Mouse (Mus musculus) G1E-ER4 (cell line): Measurements from ENCODE around the gene Gm19426. TPM values are rescaled to one million over a fixed set of nuclear protein-coding genes. Genes with fewer than 3 reads are reported as not detected.

Experiments
- GATA1 ChIP-seq: IDR thresholded peaks from one replicate; pipeline ENCODE4 v1.8.0; 2012; ENCODE audit warnings: low read length, inconsistent platforms
- polyA plus RNA-seq: library from polyadenylated mRNA; stranded (reverse); fragments of >175 nt; gene quantifications from 2 replicates; pipeline ENCODE4 v1.2.3, GENCODE M21; 2012

Gm19426 gene
- 0.11 TPM in 1 of 2 replicates, not detected in the other for polyA plus RNA-seq

- TF ChIP-seq GATA1: no peak
Observed at GRCm38 (mm10) chr2:84743561-84743960, at the start of gene Gm19426. Gene Gm19426 (minus strand): TSS chr2:84743655.

- no peak for TF ChIP-seq GATA1
Observed at GRCm38 (mm10) chr2:84793154-84793553, 49.7 kb upstream of the Gm19426 start.

GRCm38 (mm10) chr2:84792516-84792915 is 49.1 kb upstream of the Gm19426 start:
- no peak for TF ChIP-seq GATA1

GRCm38 (mm10) chr2:84790418-84790817 is 47.0 kb upstream of the Gm19426 start:
- no peak for TF ChIP-seq GATA1

GRCm38 (mm10) chr2:84788316-84788715 is 44.9 kb upstream of the Gm19426 start:
- no peak for TF ChIP-seq GATA1

- no peak for TF ChIP-seq GATA1
Observed at GRCm38 (mm10) chr2:84783840-84784566, 40.5 kb upstream of the Gm19426 start.

- no peak for TF ChIP-seq GATA1
Observed at GRCm38 (mm10) chr2:84783315-84783714, 39.9 kb upstream of the Gm19426 start.

- no peak for TF ChIP-seq GATA1
Observed at GRCm38 (mm10) chr2:84779210-84779609, 35.8 kb upstream of the Gm19426 start.

- TF ChIP-seq GATA1: no peak
Observed at GRCm38 (mm10) chr2:84777706-84778105, 34.3 kb upstream of the Gm19426 start.

- TF ChIP-seq GATA1: no peak
Observed at GRCm38 (mm10) chr2:84775665-84776064, 32.2 kb upstream of the Gm19426 start.

GRCm38 (mm10) chr2:84775241-84775640 is 31.8 kb upstream of the Gm19426 start, which contains the start of gene Serping1:
Gene Serping1 (minus strand): TSS chr2:84775444.
- TF ChIP-seq GATA1: no peak

GRCm38 (mm10) chr2:84774751-84775150 is 31.3 kb upstream of the Gm19426 start:
- no peak for TF ChIP-seq GATA1

GRCm38 (mm10) chr2:84773195-84773594 is 29.7 kb upstream of the Gm19426 start:
- TF ChIP-seq GATA1: no peak

GRCm38 (mm10) chr2:84772454-84772853 is 29.0 kb upstream of the Gm19426 start:
- TF ChIP-seq GATA1: no peak

- no peak for TF ChIP-seq GATA1
Observed at GRCm38 (mm10) chr2:84770501-84770900, 27.0 kb upstream of the Gm19426 start.

GRCm38 (mm10) chr2:84762818-84763217 is 19.4 kb upstream of the Gm19426 start:
- TF ChIP-seq GATA1: no peak

- no peak for TF ChIP-seq GATA1
Observed at GRCm38 (mm10) chr2:84762295-84762694, 18.8 kb upstream of the Gm19426 start.
